Mouse (Mus musculus): ENCODE data around the gene Ndst2.
A peak's percentile ranks its signal among the peaks of the same experiment; 100 is the strongest.

The Ndst2 gene

GRCm38 (mm10) chr14:20733952-20734774 is at the start of gene Ndst2:
Ndst2 (minus strand) TSS chr14:20734562.
- peak; percentile 78 for DNase-seq

- no peak for DNase-seq
Measured at GRCm38 (mm10) chr14:20783526-20783925, 49.2 kb upstream of the Ndst2 start.

DNA sequence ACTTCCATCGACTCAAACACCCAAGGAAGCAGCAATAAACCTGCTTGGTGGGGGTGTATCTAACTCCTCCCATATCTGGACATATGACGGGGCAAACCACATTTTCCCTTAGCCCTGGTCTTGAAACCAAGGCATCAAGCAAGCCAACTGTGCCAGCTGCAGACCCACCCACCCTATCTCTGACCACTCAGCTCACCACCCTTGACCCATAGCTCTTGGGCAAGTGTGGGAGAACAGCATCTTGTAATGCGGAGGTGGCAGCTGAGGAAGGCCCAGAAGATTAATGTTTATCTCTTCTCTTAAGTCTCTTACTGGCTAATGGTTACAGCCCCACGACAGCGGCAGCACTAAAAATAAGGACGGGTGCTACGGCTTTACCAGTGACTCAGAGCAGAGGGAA is 48.5 kb upstream of the Ndst2 start:
- DNase-seq: no peak

GRCm38 (mm10) chr14:20780217-20780616 is 45.9 kb upstream of the Ndst2 start:
- no peak for DNase-seq

- DNase-seq: no peak
Measured at GRCm38 (mm10) chr14:20778496-20778895, 44.1 kb upstream of the Ndst2 start.

DNA sequence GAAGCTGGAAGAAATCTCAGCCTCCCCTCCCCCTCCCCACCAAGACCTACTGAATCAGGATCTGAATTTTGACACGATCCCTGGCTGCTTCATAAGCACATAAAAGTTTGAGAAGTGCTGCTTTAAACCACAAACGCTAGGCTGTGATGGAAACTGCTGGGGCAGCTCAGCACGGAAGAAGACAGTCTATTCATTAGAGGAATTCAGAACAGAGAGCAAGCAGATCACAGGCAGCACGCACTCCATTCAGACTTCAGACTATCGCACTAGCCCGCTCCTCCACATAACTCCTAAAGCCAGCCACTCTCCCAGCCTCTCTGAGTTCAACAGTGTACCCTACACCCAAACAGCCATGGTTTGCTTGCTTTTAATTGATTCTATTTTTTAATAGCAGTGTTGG is 41.3 kb upstream of the Ndst2 start:
- DNase-seq: no peak

GRCm38 (mm10) chr14:20773410-20773809 is 39.0 kb upstream of the Ndst2 start:
- DNase-seq: no peak

GRCm38 (mm10) chr14:20772808-20773207 is 38.4 kb upstream of the Ndst2 start:
- DNase-seq: no peak

- no peak for DNase-seq
Measured at GRCm38 (mm10) chr14:20771941-20772340, 37.6 kb upstream of the Ndst2 start.

DNA sequence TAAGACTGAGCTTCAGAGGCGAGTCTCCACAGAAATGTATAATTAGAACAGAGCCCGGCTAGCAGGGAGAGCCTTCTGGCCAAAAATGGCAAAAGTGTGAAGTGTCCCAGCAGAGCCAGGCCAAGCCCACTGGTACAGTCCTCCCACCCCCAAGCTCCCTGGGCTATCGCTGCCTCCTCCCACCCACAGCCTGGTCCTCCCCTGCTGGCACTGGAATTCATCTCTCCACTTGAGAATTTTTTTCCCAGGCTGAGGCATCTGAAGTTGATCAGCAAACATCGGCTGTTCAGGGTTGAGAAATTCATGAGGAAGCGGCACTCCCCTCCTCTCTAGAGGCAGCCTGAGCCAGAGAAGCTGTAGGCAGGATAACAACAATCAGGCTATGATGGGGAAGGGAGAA is 34.2 kb upstream of the Ndst2 start:
- DNase-seq: no peak

DNA sequence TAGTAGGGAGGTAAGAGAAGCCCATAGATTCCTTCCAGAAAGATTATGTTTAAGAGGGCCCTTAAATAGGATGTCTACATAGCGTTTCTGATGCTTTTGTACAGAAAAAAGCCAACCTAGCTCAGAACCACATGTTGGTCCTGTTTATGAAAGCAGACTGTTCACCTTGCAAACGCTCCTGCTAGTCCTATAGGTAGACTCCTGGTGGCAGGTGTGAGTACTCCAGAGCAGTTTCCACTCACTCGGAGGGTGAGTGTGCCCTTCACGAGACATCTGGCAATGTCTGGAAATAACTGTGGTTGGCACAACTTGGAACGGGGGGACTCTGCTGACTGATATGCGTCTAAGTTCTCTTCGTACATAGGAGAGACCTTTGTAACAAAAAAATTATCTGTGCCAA is 33.6 kb upstream of the Ndst2 start:
- DNase-seq: no peak

- peak; percentile 92 for DNase-seq
Measured at GRCm38 (mm10) chr14:20765642-20766258, 31.4 kb upstream of the Ndst2 start.

- DNase-seq: no peak
Measured at GRCm38 (mm10) chr14:20764942-20765341, 30.6 kb upstream of the Ndst2 start.

DNA sequence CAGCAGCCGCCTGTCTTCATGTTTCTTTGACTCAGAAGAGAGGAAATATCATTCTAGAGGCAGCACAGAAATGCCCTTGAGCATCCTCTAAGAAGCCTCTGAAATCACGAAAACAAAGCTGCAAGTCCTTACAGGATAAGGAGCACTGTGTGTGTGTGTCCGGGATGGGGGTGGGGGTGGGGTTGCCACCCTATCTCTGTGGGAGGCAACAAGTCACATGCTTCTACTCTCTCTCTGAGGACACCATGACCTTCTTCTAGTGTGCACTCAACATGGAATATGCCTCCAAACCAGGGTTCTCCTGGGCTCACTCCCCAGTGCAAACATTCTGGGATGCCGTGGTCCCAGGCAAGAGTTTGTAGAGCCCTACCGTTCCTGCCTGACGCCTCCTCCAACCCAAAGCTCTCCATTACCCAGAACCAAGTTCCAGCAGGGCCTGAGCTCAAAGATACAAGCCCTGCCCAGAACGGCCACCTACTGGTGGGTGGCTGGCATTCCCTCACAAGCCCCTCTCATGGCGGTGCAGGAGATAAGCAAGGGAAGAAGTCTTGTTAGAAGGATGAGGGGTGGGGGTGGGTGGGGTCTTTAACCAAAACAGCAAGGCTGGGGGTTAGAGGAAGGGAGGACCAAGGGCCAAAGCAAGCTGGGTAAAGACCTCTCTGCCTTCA is 24.5 kb upstream of the Ndst2 start:
- DNase-seq: no peak

- no peak for DNase-seq
Measured at GRCm38 (mm10) chr14:20757370-20757907, 23.1 kb upstream of the Ndst2 start.

DNA sequence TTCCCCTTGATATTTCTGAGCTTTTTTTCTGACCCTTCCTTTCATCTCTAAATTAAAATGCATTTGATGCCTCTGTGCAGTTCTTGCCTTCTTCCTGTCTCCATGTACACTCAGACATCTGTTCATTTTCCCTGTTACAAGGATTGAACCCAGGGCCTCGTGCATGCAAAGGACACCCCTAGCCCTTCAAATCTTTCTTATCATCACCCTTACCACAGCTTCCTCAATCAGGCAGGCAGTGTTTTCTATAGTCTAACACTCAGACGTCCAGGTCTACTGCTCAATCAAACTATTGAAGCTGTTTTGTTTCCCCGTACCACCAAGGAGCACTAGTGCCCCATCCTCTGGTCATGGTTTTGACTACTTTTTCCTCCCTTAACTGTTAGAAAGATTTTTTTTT is 19.4 kb upstream of the Ndst2 start:
- no peak for DNase-seq

DNA sequence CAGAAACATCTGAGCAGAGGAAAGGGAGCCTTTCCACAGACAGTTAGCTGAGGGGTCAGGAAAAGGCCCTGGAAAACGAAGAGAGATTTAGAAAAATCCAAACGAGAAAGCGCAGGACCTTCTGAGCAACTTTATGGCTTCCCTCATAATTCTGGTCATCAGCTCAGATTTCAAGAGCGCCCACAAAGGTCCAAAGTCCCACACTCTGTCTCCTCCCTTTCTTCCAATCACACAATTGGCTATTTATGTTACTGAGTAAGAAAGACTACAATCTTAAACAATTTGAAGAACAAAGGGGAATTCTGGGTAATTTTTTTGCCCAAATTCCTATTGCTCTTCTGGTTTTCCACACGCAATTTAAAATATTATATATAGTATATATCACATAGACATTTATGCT is 16.1 kb upstream of the Ndst2 start:
- DNase-seq: no peak

GRCm38 (mm10) chr14:20749494-20750051 is 15.2 kb upstream of the Ndst2 start:
- no peak for DNase-seq

GRCm38 (mm10) chr14:20748388-20748787 is 14.0 kb upstream of the Ndst2 start:
- no peak for DNase-seq

DNA sequence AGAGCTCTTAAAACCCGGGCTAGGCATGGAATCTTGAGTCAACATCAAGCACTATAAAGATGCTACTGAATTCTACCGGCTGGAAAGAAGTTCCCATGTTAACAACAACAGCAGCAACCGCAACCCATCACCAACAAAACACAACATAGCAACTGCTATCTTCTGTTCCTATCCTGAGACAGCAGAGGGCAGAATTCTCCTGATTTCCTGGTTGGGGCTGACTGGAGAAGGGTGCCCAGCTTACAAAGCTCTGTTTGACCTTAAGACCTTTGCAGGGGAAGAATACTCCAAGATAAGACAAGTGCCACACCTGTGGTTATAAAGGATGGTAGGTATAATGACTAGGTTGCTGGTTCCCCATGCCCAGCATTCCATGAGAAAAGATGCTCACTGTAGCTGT is 12.6 kb upstream of the Ndst2 start:
- DNase-seq: no peak

- no peak for DNase-seq
Measured at GRCm38 (mm10) chr14:20743614-20744013, 9.3 kb upstream of the Ndst2 start.

DNA sequence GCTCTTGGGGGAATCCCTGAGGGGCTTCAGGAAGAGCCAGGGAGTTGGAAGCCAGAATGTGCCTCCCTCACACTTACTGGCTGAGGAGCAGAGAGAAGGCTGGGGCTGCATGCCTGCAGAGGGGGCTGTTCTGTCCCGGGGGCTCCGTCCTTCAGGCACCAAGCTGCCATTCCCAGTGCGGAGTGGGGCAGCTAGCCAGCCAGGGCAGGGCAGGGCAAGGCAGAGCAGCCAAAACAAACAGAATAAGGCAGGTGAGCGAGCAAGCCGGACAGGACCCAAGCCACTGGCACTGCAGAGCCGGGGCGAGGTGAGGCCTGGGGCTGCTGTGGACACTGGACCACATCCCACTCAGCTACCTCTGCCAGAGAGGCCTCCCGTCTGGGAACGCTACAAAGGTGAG is 6.9 kb upstream of the Ndst2 start:
- DNase-seq: no peak

- DNase-seq: no peak
Measured at GRCm38 (mm10) chr14:20738511-20738910, 4.1 kb upstream of the Ndst2 start.
